Mouse (Mus musculus) bone marrow macrophage, adult 2 months (primary cell): ENCODE data around the gene Zfand3.

Experiments
- CTCF ChIP-seq: IDR thresholded peaks from 2 replicates; pipeline ENCODE4 v1.5.1; 2012; ENCODE audit warnings: low read depth, mild to moderate bottlenecking, low read length, moderate library complexity
- POLR2A ChIP-seq: IDR thresholded peaks from 2 replicates; pipeline ENCODE4 v1.6.1; 2012; ENCODE audit warnings: mild to moderate bottlenecking, low read depth, low read length, borderline replicate concordance

DNA sequence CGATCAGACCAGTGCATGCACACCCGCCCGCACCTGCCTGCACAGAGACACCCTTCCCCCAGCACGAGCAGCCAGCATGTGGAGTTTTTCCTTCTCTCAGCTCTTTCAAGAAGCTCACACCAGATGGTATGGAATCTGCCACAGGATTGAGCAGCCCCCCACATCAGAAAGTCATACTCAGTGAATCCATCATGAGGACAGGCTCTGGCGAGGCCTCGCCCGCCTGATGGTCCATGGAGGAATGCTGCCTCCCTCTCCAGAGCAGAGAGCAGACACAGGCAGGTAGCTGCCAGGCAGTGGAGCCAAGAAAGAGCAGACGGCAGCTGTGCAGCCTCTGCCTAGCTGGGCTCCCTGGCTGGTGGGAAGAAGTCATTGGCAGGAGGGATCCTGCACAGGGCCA lies 11.0 kb upstream of the Zfand3 start:
- TF ChIP-seq CTCF (no peak), POLR2A (no peak)
